Mouse (Mus musculus): Measurements from ENCODE around the gene Nr3c2.

The Nr3c2 gene

DNA sequence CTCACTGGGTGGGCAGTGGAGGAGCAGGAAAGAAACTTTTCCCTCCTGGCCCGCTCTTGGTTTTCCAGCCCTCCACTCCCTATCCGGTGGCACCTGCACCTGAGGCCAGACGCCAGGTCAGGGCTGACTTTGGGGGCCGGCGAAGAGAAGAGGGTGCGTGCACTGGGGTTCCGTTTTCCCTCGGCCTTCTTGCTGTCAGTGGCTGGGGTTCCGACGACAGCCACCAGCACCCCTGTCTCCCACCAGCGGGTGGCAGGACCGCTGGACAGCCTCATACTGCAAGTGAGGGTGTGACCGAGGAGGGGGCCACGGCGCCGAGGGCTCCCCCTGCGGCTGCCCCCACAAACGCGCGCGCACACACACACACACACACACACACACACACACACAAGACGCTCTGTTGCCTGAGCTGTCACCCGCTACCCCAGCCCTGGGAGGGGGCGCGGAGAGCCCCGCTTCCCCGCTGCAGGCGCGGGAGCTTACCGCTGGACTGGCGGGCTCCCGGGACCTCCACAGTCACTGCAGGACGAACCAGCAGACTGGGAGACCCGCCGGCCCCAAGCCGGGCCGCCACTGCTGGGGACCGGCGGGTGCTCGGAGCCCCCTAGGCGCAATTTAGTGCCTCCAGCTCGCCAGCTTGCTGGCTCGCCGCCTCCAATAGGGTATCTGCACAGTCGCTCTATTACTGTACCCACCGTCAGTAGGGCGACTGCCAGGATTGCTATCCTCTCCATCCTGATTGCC, at the start of gene Nr3c2:
TSS of gene Nr3c2 (plus strand) at position 32 of the 744 bp plus-strand sequence.
- DNase-seq (ENCODE audit: extremely low spot score) = peak; percentile 42

DNA sequence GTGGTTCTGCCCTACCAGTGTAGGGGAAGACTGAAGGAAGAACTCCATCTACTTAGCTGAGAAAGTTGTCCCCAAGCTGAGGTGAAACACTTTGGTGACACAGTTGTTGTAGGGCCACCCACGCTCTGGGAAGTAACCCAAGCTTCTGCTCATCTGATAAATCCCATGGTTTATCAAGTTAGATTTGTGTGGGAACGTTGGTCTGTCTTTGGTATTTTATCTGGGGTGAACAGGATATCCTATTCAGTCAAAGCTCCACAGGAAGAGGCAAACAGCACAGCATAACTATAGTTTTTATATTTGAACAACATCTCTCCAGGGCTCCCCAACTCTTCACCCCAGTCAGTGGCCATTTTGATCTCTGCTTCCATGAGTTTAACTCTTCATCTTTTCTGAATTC, 40.7 kb upstream of the Nr3c2 start:
- no peak for DNase-seq (ENCODE audit: extremely low spot score)

DNA sequence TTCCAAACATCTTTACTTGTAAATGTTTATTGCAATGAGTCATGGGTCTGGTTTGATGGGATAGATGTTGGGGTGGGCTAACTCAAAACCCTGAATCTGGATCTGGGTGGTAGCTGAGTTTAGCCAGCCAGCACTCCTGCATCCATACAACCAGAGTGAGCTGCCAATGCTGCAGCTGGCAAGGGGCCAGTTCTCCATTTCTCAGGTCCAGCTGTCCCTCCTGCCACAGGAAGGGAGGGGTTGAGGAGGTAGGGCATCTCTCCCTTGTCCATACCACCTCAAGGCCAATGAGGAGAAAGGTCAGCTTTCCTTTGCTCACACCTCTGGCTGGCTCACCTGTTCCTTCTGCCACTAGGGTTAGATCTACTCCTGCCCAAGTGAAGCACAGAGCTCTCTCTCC, 39.5 kb upstream of the Nr3c2 start:
- no peak for DNase-seq (ENCODE audit: extremely low spot score)

DNA sequence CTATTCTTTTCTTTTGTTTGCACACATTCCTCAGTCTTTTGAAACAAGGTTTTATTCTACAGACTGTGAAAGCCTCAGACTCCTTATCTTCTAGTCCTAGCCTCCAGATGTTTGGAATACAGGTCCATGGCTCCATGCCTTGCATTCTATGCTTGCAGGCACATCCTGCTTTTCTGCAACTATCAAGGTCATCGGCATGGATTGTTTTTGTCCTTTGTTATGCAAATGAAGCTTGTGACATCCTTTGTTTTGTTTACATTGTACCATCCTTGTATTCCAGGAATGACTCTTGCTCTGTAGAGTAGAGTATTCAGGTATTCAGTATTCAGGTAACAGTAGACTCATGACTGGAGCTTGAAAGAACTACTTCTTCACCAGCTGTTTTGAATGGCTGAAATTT, 36.2 kb upstream of the Nr3c2 start:
- no peak for DNase-seq (ENCODE audit: extremely low spot score)

DNA sequence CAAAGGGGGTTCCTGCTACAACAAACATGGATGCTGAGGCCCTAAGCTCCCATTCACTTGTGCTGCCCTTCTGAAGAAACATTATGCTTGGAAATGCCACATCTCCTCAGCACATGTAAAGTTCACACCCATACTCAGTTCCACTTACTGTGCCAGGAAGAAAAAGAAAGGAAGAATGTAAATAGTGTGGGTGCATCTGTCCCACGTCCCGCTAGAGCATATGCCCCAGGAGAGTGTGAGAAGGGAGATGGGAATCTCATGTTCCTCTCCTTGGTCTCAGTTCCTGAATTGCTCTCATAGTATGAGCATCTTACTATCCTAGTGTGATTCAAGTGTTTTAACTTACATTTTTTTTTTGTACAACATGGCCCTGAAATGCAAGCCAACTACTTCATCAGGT, 22.4 kb upstream of the Nr3c2 start:
- DNase-seq (ENCODE audit: extremely low spot score) = no peak

DNA sequence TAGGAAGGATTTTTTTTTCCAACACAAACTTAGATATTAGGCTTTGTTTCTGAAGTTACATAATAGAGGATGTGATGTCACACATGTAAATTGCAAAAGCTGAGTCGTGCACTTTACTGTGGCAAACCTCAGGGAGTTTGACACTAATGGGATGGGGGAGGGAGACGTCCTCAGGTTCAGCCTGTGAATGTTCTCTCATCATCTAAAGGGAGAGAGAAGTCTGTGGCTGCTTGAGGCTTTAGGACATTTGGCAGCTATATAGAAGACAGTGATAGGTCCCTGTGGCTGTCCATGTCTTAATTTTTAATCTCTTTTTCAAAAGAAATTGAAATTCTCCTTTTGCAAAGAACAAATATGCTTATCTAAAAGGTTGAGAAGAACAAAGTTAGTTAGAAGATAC, 2.2 kb upstream of the Nr3c2 start:
- DNase-seq (ENCODE audit: extremely low spot score) = no peak

DNA sequence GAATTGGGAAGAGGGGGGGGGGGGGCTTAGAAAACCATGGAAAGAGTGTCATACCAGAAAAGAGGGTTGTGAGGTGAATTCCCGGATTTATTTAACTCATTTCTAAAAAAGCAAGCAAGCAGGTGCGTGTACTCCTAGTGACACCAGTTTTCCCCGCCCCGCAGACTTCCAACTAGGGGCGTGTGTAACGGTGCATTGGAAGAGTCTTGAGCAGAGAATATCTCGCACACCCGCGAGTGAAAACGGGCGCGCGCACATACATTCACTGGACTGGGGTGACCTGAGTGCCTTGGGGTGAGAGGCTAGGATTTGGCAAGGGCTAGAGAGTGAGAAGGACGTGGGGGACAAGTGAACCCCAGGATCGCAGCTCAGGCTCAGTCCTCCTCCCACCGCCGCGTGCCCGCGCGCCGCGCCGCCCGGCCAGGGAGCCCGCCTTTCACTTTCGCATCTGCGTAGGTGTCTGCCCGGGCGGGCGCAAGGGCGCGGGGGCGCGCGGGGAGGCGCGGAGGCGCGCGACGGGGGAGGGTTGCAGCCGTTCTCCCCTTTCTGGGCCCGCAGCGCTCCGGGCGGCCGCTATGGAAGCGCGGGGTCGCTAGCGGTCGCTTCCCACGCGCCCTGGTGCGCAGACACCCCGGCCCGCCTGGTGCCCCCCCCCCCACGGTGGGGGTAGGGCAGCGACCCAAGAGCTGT, 376 bp upstream of the Nr3c2 start:
- peak; percentile 55 for DNase-seq (ENCODE audit: extremely low spot score)

DNA sequence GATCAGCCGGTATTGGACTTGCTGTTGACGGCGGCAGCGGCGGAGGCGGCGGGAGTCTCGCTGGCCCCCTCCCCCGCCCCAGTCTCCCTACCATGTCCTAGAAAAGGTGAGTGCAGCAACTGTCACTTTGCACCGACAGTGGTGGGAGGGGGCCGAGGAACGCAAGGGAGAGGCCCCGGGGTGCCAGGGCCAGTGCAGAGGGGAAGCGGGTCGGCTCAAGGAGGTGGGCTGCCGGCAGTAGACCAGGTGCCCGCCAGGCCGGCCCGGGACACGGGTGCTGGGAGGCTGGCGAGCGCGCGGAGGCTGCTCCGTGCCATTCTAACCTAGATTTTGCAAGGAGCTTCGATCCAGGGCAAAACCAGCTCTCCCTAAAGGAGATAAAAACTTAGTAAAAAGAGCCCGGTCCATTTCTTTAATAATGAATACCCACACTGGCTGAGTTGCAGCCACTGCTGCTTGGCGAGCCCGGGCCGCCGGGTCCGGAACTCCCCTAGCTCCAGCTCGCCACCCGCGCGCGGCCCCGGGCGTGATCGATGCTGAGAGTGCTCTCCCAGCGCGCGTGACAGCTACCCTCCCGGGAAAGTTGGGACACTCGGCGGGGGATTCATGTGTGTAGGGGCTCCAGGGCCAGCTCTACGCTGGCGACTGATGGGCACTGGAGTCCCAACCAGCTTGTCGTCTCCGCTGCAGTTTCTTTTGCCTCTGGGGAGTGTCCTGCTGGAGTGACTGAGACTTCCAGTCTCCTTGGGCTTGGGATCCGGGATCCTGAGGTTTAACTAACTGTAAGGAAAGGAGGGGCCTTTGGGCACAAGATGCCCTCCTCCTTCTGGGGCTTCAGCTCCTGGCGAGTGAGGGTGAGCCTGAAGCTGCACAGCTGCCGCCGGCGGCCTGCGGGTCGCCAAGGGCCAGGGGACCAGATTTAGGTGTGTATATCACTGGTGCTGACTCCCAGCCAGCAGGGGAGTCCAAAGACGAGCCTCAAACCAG, 1.2 kb downstream of the Nr3c2 start:
- DNase-seq (ENCODE audit: extremely low spot score) = peak; percentile 57

DNA sequence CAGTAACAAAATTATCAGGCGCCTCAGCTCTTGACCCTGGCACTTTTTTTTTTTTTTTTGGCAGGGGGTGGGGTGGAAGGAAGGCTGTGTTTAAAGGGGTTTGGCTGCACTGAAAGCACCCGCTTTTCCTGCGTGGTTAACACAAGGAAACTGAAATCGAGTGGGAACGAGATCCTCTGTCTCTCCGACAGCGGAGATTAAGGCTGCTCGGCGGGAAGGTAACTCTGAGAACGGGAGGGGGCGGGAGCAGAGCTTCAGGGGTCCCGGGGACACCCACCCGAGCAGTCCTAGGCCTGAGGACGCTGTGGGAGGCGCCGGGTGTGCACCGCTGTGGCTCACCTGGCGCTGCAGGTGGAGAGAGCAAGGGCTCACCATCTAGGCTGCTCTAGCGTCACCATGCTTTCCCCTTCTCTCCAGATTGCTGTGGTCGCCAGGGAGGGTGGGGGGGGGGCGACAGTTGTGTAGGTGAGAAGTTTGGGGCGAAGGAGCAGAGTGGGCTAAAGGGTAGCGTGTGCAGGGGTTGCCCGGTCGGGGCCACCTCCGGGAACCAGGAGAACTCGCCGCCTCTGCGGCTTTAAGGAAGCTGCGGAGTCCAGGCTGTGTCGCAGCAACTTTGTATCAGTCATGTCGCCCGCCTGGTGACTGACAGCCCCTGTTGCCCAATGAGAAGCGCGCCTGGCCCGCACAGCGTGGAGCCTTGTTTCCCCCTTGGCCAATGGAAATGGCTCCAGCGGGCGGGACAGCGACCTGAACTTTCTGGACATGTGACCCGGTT, 2.4 kb downstream of the Nr3c2 start:
- peak; percentile 96 for DNase-seq (ENCODE audit: extremely low spot score)

DNA sequence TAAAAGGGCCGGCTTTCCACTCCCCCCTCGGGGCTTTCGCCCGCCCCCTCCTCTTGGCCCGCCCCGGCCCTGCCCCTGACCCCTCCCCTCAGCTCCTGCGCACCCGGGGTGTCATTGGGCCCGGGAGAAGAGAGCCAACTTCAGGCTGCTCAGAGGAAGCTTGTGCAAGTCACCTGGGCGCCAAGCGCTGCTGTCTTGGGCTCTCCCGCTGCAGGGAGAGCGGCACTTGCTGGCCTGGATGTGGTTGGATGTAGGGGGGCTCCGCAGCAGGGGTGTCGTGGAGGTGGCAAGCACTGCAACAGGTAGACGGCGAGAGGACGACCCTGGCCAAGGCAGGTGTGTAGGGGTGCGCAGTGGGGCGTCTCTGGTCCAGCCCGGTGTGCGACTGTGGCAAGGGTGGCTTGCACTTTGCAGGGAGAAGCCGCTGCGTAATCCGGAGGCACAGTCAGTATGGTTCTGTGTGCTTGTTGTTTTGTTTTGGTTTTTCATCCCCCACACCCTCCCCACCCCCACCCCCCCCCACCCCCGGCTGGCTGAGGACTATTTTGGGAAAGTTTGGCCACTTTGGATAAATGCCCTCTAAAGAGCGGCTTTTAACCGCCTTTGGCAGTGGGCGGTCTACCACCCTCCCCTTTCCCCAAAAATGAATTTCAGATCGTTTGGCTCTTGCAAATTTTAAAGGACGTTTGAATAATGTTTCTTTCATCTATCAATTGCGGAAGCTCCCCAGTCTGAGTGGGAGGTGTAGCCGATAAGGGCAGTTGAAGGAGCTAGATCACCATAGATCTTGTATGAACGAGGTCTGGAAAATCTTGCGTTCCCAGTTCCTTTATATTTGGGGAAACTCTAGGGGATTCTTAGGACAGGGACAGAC, 3.2 kb downstream of the Nr3c2 start:
- DNase-seq (ENCODE audit: extremely low spot score) = peak; percentile 6

DNA sequence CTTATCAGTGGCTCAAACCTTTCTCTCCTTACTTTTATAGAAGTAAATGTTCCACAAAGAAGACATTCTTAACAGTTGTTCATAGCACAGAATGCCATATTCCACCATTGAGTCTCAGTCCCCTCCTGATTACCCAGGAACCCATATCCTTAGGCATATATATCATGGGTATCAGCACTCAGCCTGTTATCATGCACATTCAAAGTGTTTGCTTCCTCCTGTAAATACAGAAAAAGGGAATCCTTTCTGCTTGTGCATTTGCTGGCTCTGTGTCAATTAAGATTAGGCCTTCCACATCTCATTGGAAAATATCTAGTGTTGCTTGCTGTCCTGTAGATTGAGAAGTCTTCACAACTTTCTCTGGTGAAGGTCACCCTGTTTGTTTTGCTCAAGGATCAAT, 12.0 kb downstream of the Nr3c2 start:
- DNase-seq (ENCODE audit: extremely low spot score) = no peak

DNA sequence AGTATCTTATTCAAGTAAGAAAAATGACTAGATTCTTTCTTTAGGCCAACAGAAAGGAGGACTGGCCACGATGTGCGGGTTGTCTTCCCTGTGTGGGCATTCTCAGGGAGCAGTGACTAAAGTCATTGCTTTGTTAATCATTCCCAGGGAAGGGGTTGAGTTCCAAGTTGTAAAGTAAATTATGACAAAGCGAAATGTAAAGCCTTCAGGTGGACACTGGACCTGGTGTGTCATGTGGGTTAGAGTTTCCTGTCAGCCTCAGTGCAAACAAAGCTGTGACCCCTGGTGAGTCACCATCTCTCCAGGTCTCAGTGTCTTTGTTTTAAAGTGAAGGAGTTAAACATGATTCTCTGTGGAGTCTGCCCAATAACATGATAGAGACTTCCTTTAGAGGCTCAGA, 13.4 kb downstream of the Nr3c2 start:
- no peak for DNase-seq (ENCODE audit: extremely low spot score)

DNA sequence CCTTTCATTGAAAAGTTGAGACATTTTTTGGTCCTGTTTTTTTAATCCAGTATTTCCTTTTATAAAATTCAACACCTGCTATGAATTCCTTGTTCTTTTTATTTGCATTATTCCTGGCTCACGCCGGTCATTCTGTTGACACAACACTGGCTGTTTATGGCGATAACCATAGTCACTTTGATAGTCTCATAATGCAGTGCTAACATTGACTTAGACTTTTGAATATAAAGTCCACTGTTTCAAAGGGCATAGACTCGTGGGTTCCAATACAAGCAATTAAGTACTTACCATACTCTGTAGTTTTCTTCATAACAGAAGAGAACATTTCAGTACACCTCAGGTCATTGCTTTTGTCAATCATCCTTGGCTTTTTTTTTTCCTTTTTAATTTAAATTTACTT, 14.0 kb downstream of the Nr3c2 start:
- DNase-seq (ENCODE audit: extremely low spot score) = no peak

DNA sequence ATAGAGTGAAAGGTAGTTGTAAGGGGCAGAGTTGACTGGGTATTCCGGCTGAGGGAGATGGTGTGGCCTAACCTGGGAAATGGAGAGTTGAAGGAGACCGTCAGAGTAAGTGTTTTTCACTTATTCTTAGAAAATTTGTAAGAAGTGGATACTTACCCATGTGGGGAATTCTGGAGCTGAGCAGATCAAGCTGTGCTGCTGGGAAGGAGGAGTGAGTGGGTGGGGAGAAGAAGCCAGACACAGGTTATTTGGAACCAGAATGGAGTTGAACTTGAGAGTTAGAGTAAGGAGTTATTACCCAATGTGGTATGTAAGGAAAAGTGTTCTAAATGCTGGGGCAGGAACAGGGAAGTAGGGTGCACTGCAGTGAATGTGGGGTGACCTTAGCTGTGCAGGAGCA, 16.0 kb downstream of the Nr3c2 start:
- DNase-seq (ENCODE audit: extremely low spot score) = no peak

DNA sequence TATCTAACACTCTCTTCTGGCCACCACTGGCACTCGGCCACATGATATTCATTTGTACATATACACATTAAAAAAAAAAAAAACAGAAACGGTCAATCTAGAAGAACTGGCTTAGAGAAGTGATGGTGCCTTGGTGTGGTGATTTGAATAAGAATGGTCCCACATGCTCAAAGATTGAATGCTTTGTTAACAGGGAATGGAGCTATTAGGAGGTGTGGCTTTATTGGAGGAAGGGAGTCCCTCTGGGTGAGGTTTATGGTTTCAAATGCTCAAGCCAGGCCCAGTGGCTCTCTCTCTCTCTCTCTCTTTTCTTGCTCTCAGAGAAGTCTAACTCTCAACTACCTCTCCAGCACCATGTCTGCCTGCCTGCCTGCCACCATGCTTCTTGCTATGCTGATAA, 20.3 kb downstream of the Nr3c2 start:
- DNase-seq (ENCODE audit: extremely low spot score) = no peak

DNA sequence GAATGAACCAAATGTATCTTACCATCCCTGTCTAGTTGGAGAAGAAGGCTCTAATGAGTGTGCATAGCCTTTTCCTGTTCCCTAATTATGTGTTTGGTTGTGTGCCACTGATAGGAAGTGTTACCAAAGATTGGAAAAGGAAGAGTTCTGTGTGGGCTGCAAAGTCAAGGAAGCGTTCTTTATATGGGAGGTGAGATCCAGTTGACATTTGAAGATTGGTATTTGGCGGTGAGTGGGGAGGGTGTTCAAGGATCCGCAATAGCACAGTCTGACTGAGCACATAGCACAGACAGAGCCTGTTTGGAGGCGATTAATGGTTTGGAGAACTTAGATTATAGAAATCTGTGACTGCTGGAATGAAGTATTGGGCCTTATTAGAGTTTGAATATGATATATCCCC, 24.9 kb downstream of the Nr3c2 start:
- no peak for DNase-seq (ENCODE audit: extremely low spot score)

DNA sequence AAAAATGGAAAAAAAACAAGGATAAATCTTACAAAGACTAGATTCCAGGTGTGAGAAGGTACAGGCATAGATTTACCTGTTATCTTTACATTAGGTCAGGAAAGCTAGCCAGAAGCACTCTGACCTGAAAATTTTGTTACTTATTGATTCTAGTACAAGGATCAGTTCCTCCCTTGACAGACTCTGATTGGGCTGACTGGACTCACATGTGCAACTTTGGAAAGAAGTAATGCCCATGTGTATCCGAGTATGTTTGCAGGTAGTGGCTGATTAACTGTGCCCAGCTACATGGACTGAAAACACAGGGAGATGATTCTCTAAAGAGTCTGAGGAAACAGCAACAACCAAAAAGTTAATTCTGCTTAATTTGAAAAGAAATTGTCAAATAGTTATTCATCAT, 29.1 kb downstream of the Nr3c2 start:
- DNase-seq (ENCODE audit: extremely low spot score) = no peak

DNA sequence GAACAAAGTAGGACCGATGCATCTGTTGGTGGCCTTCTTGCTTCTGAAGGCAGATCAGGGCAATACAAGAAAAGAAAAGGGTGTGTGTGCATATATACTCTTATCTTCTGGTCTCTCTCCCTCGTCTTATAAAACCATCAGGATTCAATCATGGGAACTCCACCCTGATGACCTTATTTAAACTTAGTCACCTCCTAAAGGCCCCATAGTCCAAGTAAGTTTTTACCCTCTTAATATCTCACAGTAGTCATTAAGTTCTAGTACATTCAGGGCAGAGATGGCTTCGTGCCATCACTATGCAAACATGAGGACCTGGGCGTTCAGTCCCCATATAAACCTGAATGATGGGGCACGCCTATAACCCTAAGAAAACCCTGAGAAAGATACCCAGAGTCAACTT, 29.6 kb downstream of the Nr3c2 start:
- no peak for DNase-seq (ENCODE audit: extremely low spot score)

DNA sequence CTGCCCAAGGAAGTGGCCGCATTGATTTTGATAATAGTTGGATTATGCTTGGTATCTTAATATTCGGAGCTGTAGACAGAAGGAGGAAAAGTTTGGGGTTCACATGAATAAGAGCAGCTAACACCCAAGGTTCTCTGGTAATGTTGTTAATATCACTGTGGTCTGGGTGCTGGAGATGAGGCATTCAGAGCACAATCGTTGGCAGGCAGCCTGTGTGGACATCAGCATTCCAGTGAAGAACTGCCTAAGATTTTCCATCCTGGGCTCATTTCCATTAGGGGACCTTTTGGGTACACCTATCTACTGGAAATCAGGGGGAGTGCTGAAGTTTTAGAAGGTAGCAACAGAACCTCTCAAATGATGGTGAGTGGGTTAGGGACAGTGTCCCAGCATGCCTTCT, 65.8 kb downstream of the Nr3c2 start:
- DNase-seq (ENCODE audit: extremely low spot score) = no peak

DNA sequence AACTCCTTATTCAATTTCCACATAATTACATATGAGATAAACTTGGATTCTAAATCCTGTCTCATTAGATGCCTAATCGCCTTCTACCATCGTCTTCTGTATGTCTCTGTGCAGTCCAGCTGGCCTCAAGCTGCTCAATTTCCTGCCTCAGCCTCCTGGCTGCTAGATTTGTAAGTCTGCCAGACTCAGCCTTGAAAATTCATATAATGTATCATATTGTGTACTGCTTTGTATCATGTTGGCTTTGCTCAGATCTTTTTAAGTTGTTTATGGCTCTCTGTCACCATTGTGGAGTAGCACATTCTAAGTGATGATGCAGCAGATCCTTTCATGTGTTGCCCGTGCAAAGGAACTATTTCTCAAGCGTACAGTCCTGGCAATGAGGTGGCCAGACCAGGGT, 71.9 kb downstream of the Nr3c2 start:
- DNase-seq (ENCODE audit: extremely low spot score) = no peak

All from embryo, embryonic 9.5 days (tissue).